Mouse (Mus musculus) liver, embryonic 12.5 days (tissue): ENCODE measurements around the gene Grm1. TPM values are rescaled to one million over a fixed set of nuclear protein-coding genes. Genes with fewer than 3 reads are reported as not detected.

Experiments used
- ATAC-seq: fragments of 200-750 bp; cut with Nextera tagmentation; 2 replicates; pipeline ENCODE4 v1.8.0; 2017; ENCODE audit warnings: moderate number of reproducible peaks, mild to moderate bottlenecking, moderate library complexity
- H3K27ac ChIP-seq: fragments of 300-500 bp; sonication (generic); 2 replicates; pipeline ENCODE4 v1.5.1; 2016; ENCODE audit warnings: mild to moderate bottlenecking
- H3K27me3 ChIP-seq: fragments of 300-500 bp; sonication (generic); replicated peaks from 2 replicates; pipeline ENCODE4 v1.6.1; 2016; ENCODE audit warnings: mild to moderate bottlenecking, moderate library complexity
- H3K36me3 ChIP-seq: fragments of 300-500 bp; sonication (generic); 2 replicates; pipeline ENCODE4 v1.6.1; 2016; ENCODE audit warnings: mild to moderate bottlenecking, moderate library complexity
- H3K4me1 ChIP-seq: fragments of 300-500 bp; sonication (generic); 2 replicates; pipeline ENCODE4 v1.6.1; 2016
- H3K4me2 ChIP-seq: fragments of 300-500 bp; sonication (generic); 2 replicates; pipeline ENCODE4 v1.6.1; 2016; ENCODE audit warnings: mild to moderate bottlenecking, moderate library complexity
- H3K4me3 ChIP-seq: fragments of 300-500 bp; sonication (generic); 2 replicates; pipeline ENCODE4 v1.5.1; 2016; ENCODE audit warnings: mild to moderate bottlenecking, moderate library complexity
- H3K9ac ChIP-seq: fragments of 300-500 bp; sonication (generic); 2 replicates; pipeline ENCODE4 v1.6.1; 2016; ENCODE audit warnings: mild to moderate bottlenecking, moderate library complexity
- H3K9me3 ChIP-seq: fragments of 300-500 bp; sonication (generic); replicated peaks from 2 replicates; pipeline ENCODE4 v1.6.1; 2016; ENCODE audit warnings: mild to moderate bottlenecking, moderate library complexity
- WGBS: fragments of 180-500 bp; shearing (Covaris S2); methylation state at CpG from one replicate; pipeline ENCODE4 v1.1.7; 2016; ENCODE audit not compliant: insufficient replicate concordance; 5-methylcytosine and 5-hydroxymethylcytosine counted together
- polyA plus RNA-seq: library from polyadenylated mRNA; unstranded; fragments of >200 nt; fragmentation: Nextera tagmentation; extraction: Ambion mirVana; gene quantifications from 2 replicates; pipeline ENCODE4 v1.2.1, GENCODE M21; 2016

Gene Grm1
- polyA plus RNA-seq, 1 experiment from 2014 or later, result not detected

DNA sequence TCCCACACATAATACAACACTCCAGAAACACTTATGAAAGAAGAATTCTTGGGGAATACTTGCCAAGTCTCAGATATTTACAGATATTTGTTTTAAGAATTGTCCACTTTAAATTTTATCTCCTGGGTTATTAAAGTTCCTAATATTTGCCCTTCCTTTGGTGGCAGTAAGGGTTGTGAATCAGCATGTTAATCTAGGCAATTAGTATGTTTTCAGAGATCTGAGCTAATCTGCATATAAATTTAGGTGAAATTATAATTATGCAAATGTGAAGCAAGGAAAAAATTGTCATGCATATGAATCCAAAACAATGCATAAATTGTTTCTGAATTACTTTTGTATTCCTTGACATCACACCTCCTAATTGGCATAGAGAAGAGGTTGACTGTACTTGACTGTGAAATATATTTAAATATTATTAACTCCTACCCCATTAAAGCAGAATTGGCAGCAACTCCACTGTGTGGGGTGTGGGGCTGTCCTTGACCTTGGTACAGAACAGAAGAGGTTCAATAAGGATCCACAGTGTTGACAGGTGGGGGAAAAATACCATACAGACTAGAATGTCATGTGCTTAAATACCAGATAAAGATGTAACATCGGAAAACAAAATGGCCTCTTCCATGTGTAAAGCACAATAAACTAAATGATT, 37.6 kb downstream of the Grm1 start:
- no peak overlapping the region for H3K4me2 ChIP-seq
- H3K4me1 ChIP-seq, result no peaks in the 10 kb centered on the region
- WGBS, result 76% methylated on average over 1 of the region's 1 CpGs
- no peaks in the 10 kb centered on the region for H3K9me3 ChIP-seq
- H3K9ac ChIP-seq, result no peak overlapping the region
- H3K36me3 ChIP-seq, result no peaks in the 10 kb centered on the region
- no peak overlapping the region for H3K4me3 ChIP-seq
- ATAC-seq, result no peak
- no peak overlapping the region for H3K27ac ChIP-seq
- no peaks in the 10 kb centered on the region for H3K27me3 ChIP-seq

DNA sequence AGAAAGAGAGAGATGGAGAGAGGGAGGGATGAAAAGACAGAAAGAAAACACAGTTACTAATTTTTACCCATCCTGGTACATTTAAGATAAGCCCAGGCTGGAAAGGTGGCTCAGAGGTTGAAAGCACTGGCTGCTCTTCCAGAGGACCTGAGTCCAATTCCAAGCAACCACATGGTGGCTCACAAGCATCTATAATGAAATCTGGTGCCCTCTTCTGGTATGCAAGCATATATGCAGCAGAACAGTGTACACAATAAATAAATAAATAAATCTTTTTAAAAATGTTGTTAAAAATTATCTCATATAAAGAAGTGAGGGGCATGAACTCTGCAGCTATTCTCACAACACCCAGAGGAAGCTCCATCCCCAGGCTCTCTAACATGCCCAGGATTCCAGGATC, 42.8 kb downstream of the Grm1 start:
- H3K36me3 ChIP-seq, result no peaks in the 10 kb centered on the region
- H3K27me3 ChIP-seq, result no peaks in the 10 kb centered on the region
- H3K9me3 ChIP-seq, result no peaks in the 10 kb centered on the region
- no peak overlapping the region for H3K9ac ChIP-seq
- H3K27ac ChIP-seq, result no peak overlapping the region
- ATAC-seq, result no peak
- H3K4me1 ChIP-seq, result no peaks in the 10 kb centered on the region
- no peak overlapping the region for H3K4me3 ChIP-seq
- H3K4me2 ChIP-seq, result no peak overlapping the region

- no peaks in the 10 kb centered on the region for H3K36me3 ChIP-seq
- H3K9me3 ChIP-seq, result no peaks in the 10 kb centered on the region
- H3K4me2 ChIP-seq, result no peak overlapping the region
- no peak overlapping the region for H3K27ac ChIP-seq
- no peaks in the 10 kb centered on the region for H3K27me3 ChIP-seq
- H3K4me3 ChIP-seq, result no peak overlapping the region
- WGBS, result 47% methylated on average over 2 of the region's 2 CpGs
- no peak overlapping the region for H3K9ac ChIP-seq
- no peak for ATAC-seq
- no peaks in the 10 kb centered on the region for H3K4me1 ChIP-seq
Observed at GRCm38 (mm10) chr10:11032221-11032620, 49.9 kb downstream of the Grm1 start.

DNA sequence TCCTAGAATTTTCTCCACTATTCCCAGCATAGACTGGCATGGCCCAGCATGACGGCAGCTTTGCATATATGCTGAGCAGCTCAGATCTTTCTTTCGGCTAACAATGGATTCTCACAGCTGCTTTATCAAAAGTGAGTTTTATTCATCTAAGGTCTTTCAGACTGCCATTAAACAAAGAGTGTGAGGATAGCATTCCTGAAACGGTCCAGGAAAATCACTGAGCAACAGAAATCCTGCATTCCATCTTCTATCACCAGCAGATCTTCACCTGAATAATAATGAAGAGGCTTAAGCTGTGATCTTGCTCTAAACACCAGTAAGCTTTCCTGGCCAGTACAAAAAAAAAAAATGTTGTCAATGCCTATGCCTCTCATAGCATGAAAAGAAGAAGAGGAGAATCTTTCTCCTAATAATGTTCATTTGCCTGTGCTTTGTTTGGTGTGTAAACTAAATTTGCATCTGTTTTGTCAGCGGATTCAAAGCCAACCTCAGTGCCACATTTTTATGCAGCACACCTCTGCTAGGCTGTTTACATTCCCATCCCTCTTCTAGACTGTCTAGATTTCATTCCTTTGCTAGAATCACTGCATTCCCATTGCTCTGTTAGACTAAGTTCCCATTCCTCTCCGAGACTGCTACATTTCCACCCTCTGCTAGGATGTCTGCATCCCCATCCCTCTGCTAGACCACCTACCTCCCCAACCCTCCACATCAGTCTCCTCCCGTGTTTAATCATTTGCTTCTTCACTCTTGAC, 56.2 kb downstream of the Grm1 start:
- Histone ChIP-seq H3K4me1 (no peaks in the 10 kb centered on the region), H3K9me3 (no peaks in the 10 kb centered on the region)
- no peak for ATAC-seq

DNA sequence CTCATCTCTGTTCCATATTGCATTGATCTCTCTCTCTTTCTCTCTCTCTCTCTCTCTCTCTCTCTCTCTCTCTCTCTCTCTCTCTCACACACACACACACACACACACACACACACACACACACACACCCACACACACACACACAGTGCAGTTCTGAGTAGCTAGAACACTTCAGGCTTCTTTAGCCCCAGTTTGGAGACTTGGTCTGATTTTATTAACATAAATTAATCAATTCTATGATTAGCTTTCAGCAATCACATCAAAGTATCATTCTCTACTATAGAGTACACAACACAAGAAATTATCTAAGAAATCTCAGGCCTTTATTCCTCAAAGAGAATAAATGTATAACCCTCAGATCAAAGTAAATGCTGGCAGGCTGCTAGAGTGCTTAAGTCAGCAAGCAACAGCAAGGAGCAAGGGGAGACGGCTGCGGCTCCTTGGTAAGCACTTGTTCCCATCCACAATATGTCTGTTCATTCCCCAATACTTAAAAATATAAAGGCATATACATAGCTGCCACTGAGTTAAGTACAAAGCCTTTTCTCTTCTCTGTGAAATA, 63.1 kb downstream of the Grm1 start:
- WGBS, result 77% methylated on average over 2 of the region's 2 CpGs
- no peak for ATAC-seq
- H3K4me1 ChIP-seq, result no peaks in the 10 kb centered on the region
- no peaks in the 10 kb centered on the region for H3K9me3 ChIP-seq
- H3K27me3 ChIP-seq, result no peaks in the 10 kb centered on the region
- H3K36me3 ChIP-seq, result no peaks in the 10 kb centered on the region
- H3K27ac ChIP-seq, result no peak overlapping the region
- no peak overlapping the region for H3K4me2 ChIP-seq
- no peak overlapping the region for H3K9ac ChIP-seq
- H3K4me3 ChIP-seq, result no peak overlapping the region

More for the DNA sequence above, 56.2 kb downstream of the Grm1 start:
- Histone ChIP-seq H3K4me2 (no peak overlapping the region), H3K36me3 (no peaks in the 10 kb centered on the region), H3K27me3 (no peaks in the 10 kb centered on the region), H3K4me3 (no peak overlapping the region), H3K27ac (no peak overlapping the region), H3K9ac (no peak overlapping the region)
- 36% methylated on average over 6 of the region's 6 CpGs for WGBS

- 42% methylated on average over 3 of the region's 3 CpGs for WGBS
- no peak overlapping the region for H3K4me2 ChIP-seq
Observed at GRCm38 (mm10) chr10:11013653-11014052, 68.5 kb downstream of the Grm1 start.

DNA sequence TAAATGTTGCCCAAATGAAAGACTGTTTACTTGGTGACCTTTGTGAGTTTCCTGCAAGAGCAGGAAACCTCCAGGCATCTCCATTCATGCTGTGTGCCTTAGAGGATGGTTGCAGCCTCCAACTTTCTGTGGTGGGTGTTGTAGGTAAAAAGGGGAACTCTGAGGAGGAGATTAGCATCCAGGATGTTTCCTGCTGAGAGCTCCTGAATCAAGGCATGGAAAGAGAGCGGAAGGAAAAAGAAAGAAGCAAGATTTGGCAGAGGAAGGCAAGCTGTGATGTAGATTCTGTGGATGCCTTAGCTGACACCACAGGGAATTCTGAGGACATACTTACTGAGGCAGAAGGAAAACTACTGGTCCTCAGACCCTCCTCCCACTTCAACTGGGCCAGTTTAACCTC, 85.4 kb downstream of the Grm1 start:
- H3K36me3 ChIP-seq, result no peaks in the 10 kb centered on the region
- WGBS, result 26% methylated on average over 1 of the region's 1 CpGs
- ATAC-seq, result no peak

More at GRCm38 (mm10) chr10:11013653-11014052, 68.5 kb downstream of the Grm1 start:
- no peak overlapping the region for H3K9ac ChIP-seq
- H3K4me3 ChIP-seq, result no peak overlapping the region
- no peaks in the 10 kb centered on the region for H3K4me1 ChIP-seq
- H3K27ac ChIP-seq, result no peak overlapping the region
- H3K27me3 ChIP-seq, result no peaks in the 10 kb centered on the region
- ATAC-seq, result no peak
- H3K9me3 ChIP-seq, result no peaks in the 10 kb centered on the region
- no peaks in the 10 kb centered on the region for H3K36me3 ChIP-seq

DNA sequence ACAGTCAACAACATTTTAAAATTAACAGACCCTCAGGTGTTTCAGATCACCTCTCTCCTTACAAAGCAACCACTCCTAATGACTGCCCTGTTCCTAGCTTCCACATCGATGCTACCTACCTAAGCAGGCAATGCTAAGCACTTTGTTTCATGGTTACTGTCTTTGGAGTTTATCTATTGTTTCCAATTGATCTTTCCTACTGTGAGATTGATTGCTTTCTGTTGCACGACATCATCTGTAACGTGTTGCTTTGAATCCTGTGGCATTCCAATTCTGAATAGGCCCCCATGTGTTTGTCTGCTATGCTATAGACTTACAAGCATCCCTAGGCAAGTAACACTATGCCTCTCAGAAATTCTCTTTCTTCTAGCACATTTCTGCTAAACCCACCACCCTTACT, 90.4 kb downstream of the Grm1 start:
- 55% methylated on average over 3 of the region's 3 CpGs for WGBS
- no peak overlapping the region for H3K4me3 ChIP-seq
- H3K36me3 ChIP-seq, result no peaks in the 10 kb centered on the region
- H3K4me1 ChIP-seq, result no peaks in the 10 kb centered on the region
- no peak overlapping the region for H3K27ac ChIP-seq
- no peak for ATAC-seq
- H3K27me3 ChIP-seq, result no peaks in the 10 kb centered on the region
- H3K4me2 ChIP-seq, result no peak overlapping the region
- H3K9ac ChIP-seq, result no peak overlapping the region
- H3K9me3 ChIP-seq, result no peaks in the 10 kb centered on the region

More for the DNA sequence above, 85.4 kb downstream of the Grm1 start:
- H3K27ac ChIP-seq, result no peak overlapping the region
- H3K4me2 ChIP-seq, result no peak overlapping the region
- no peak overlapping the region for H3K4me3 ChIP-seq
- H3K4me1 ChIP-seq, result no peaks in the 10 kb centered on the region
- H3K27me3 ChIP-seq, result no peaks in the 10 kb centered on the region
- no peaks in the 10 kb centered on the region for H3K9me3 ChIP-seq
- no peak overlapping the region for H3K9ac ChIP-seq

DNA sequence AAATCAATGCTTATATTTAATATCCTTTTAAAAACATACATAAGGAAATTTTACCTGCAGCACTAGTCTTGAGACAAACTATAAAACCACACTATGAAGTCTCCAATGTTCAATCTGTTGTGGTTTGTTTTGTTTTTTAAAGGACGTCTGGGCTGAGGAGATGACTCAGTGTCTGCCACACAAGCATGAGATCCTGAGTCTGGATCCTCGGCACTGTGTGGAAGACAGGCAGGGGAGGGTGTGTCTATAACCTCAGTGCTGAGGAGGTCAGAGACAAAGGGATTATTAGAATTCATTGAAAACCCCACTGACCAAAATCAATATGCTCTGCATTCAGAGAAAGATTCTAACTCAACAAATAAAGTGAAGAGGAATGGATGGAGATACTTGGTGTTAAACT, 110.8 kb downstream of the Grm1 start:
- no peak overlapping the region for H3K9ac ChIP-seq
- no peaks in the 10 kb centered on the region for H3K9me3 ChIP-seq
- WGBS, result 57% methylated on average over 2 of the region's 2 CpGs
- no peak overlapping the region for H3K4me2 ChIP-seq
- H3K4me1 ChIP-seq, result no peaks in the 10 kb centered on the region
- ATAC-seq, result no peak
- H3K4me3 ChIP-seq, result no peak overlapping the region
- H3K27me3 ChIP-seq, result no peaks in the 10 kb centered on the region
- no peak overlapping the region for H3K27ac ChIP-seq
- no peaks in the 10 kb centered on the region for H3K36me3 ChIP-seq

DNA sequence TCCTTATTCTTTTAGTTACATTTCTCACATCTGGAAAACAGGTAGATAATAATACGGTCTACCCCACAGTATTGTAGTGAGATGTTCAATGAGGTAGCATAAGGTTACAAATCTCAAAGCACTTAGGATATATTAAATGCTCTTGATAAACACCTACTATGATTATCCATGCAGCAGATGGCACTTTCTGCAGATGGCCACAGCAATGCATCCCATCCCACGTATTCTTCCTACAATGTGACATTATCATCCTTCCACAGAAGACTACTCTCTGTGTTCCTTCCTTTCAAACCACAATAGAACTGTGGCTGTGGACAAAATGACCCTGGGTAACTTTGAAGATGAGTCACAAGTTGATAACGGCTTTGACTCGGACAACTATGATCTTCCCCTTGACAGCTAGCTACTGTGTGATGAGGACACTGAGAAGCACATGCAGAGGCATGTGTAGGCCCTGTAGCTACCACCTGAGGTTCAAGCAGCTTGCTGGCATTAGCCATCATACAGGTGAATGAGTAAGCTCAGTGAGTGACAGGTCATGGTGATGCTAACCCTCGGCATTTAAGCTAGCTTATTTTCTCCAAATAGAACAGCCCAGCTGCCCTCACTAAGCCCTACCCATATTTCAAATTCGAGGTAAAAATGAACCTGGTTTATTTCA, 117.5 kb downstream of the Grm1 start:
- H3K4me3 ChIP-seq, result no peak overlapping the region
- WGBS, result 50% methylated on average over 6 of the region's 6 CpGs
- no peak for ATAC-seq

GRCm38 (mm10) chr10:10950557-10950956, 131.6 kb downstream of the Grm1 start:
- Histone ChIP-seq H3K9ac (no peak overlapping the region), H3K27ac (no peak overlapping the region), H3K9me3 (no peaks in the 10 kb centered on the region), H3K36me3 (no peaks in the 10 kb centered on the region), H3K4me3 (no peak overlapping the region), H3K4me2 (no peak overlapping the region), H3K27me3 (no peaks in the 10 kb centered on the region), H3K4me1 (no peaks in the 10 kb centered on the region)
- ATAC-seq, result no peak
- 56% methylated on average over 3 of the region's 3 CpGs for WGBS

More for the DNA sequence above, 117.5 kb downstream of the Grm1 start:
- Histone ChIP-seq H3K9ac (no peak overlapping the region), H3K36me3 (no peaks in the 10 kb centered on the region), H3K4me1 (no peaks in the 10 kb centered on the region), H3K4me2 (no peak overlapping the region), H3K27me3 (no peaks in the 10 kb centered on the region), H3K27ac (no peak overlapping the region), H3K9me3 (0 out of 2 replicates have a peak, but pooled peaks cover 4% of the 10 kb centered on the region)

DNA sequence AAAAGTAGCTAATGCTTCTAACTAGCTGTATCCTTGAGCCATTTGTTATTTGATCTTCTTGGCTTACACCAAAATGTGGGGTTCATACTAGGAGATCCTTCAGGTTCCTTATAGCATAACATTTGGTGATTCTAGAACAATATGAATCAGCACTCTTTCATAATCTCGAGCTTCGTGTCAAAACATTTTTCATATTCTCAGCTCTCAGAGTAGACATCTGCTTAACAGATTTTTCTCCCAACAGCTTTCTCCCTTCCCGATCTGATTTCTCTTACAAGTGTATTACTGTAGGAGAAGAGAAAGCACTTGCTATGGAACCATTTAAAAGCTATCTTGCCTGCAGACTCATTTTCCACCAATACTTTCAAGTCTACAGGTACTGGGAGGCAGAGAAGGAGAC, 133.0 kb downstream of the Grm1 start:
- Histone ChIP-seq H3K9ac (no peak overlapping the region), H3K36me3 (no peaks in the 10 kb centered on the region), H3K27me3 (no peaks in the 10 kb centered on the region), H3K4me1 (no peaks in the 10 kb centered on the region), H3K4me3 (no peak overlapping the region), H3K9me3 (no peaks in the 10 kb centered on the region), H3K27ac (no peak overlapping the region), H3K4me2 (no peak overlapping the region)
- ATAC-seq, result no peak
- 60% methylated on average over 3 of the region's 3 CpGs for WGBS
